Mouse (Mus musculus) hindbrain, embryonic 12.5 days (tissue): Measurements from ENCODE around the gene 4921501E09Rik. TPM values are rescaled to one million over a fixed set of nuclear protein-coding genes. Genes with fewer than 3 reads are reported as not detected.
"Not testable (repeated sequence)": the region's sequence is repeated elsewhere in the genome, so short reads cannot be mapped to it uniquely, and the experiment has no call there.

Experiments
- ATAC-seq: fragments of 200-750 bp; cut with Nextera tagmentation; 2 replicates; pipeline ENCODE4 v1.8.0; 2017; ENCODE audit warnings: moderate TSS enrichment; ENCODE audit not compliant: low FRiP score
- H3K27ac ChIP-seq: fragments of 300-500 bp; sonication (generic); 2 replicates; pipeline ENCODE4 v1.5.1; 2016; ENCODE audit warnings: mild to moderate bottlenecking
- H3K27me3 ChIP-seq: fragments of 300-500 bp; sonication (generic); 2 replicates; pipeline ENCODE4 v1.6.1; 2016; ENCODE audit warnings: mild to moderate bottlenecking
- H3K36me3 ChIP-seq: fragments of 300-500 bp; sonication (generic); 2 replicates; pipeline ENCODE4 v1.6.1; 2016; ENCODE audit warnings: mild to moderate bottlenecking
- H3K4me1 ChIP-seq: fragments of 300-500 bp; sonication (generic); 2 replicates; pipeline ENCODE4 v1.6.1; 2016
- H3K4me2 ChIP-seq: fragments of 300-500 bp; sonication (generic); replicated peaks from 2 replicates; pipeline ENCODE4 v1.6.1; 2016; ENCODE audit warnings: mild to moderate bottlenecking
- H3K4me3 ChIP-seq: fragments of 300-500 bp; sonication (generic); 2 replicates; pipeline ENCODE4 v1.5.1; 2016; ENCODE audit warnings: mild to moderate bottlenecking
- H3K9ac ChIP-seq: fragments of 300-500 bp; sonication (generic); 2 replicates; pipeline ENCODE4 v1.6.1; 2016; ENCODE audit warnings: mild to moderate bottlenecking, moderate library complexity
- H3K9me3 ChIP-seq: fragments of 300-500 bp; sonication (generic); replicated peaks from 2 replicates; pipeline ENCODE4 v1.6.1; 2016; ENCODE audit warnings: mild to moderate bottlenecking
- WGBS: fragments of 180-500 bp; shearing (Covaris S2); methylation state at CpG from one replicate; pipeline ENCODE4 v1.1.7; 2016; 5-methylcytosine and 5-hydroxymethylcytosine counted together
- polyA plus RNA-seq: library from polyadenylated mRNA; unstranded; fragments of >200 nt; fragmentation: Nextera tagmentation; extraction: Ambion mirVana; gene quantifications from 2 replicates; pipeline ENCODE4 v1.2.1, GENCODE M21; 2016

Gene 4921501E09Rik
- not detected in 2 replicates for polyA plus RNA-seq

DNA sequence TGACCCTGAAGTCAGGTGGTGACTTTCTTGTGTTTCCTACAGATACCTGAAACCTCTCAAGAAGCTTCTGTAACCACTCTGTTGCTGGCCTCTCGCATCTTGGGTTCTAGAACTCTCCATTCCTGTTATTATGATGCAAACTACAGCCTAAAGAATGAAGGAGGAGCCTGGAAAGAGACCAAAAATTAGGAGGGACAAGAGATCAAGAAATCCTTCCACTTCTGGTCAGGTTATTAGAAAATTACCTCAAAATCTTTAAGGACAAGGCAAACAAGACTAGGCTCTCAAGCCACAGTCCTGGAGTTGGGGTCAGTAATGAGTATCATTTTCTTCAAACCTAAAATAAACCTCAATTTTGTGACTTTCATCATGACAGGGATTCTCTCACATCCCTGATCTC, at the start of gene 4921501E09Rik:
Gene 4921501E09Rik (minus strand): TSS at position 101 of the 400 bp plus-strand sequence.
- no peaks in the 10 kb centered on the region for H3K9me3 ChIP-seq
- no peak within 1 kb of the TSS for H3K4me2 ChIP-seq
- no peaks in the 10 kb centered on the region for H3K4me1 ChIP-seq
- ATAC-seq = no peak
- no peaks in the 10 kb centered on the region for H3K36me3 ChIP-seq
- 61% methylated on average over 1 of the region's 1 CpGs for WGBS
- no peak within 1 kb of the TSS for H3K27ac ChIP-seq
- H3K9ac ChIP-seq = no peak within 1 kb of the TSS
- no peak within 1 kb of the TSS for H3K4me3 ChIP-seq
- no peaks in the 10 kb centered on the region for H3K27me3 ChIP-seq

DNA sequence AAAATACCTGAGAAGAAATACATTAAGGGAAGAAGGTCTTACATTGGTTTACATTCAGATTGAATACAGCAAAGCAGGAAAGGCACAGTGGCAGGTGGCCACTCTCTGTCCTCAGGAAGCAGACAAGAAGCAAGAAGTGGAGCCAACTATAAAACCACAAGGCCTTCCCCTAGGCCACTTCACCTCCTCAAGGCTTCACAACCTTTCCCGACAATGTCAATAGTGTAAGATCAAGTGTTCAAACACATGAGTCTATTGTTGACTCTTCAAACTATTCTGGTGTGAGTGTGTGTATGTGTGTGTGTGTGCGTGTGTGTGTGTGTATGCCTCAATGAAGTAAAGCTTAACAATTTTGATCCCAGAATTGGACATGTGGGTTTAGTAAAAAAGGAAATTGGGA, 29.5 kb upstream of the 4921501E09Rik start:
- no peaks in the 10 kb centered on the region for H3K27me3 ChIP-seq
- WGBS = 92% methylated on average over 2 of the region's 2 CpGs
- no peak overlapping the region for H3K4me2 ChIP-seq
- no peak for ATAC-seq
- no peaks in the 10 kb centered on the region for H3K36me3 ChIP-seq
- H3K9ac ChIP-seq = no peak overlapping the region
- peaks cover 11% of the 10 kb centered on the region for H3K4me1 ChIP-seq
- H3K9me3 ChIP-seq = no peaks in the 10 kb centered on the region
- no peak overlapping the region for H3K4me3 ChIP-seq
- no peak overlapping the region for H3K27ac ChIP-seq

DNA sequence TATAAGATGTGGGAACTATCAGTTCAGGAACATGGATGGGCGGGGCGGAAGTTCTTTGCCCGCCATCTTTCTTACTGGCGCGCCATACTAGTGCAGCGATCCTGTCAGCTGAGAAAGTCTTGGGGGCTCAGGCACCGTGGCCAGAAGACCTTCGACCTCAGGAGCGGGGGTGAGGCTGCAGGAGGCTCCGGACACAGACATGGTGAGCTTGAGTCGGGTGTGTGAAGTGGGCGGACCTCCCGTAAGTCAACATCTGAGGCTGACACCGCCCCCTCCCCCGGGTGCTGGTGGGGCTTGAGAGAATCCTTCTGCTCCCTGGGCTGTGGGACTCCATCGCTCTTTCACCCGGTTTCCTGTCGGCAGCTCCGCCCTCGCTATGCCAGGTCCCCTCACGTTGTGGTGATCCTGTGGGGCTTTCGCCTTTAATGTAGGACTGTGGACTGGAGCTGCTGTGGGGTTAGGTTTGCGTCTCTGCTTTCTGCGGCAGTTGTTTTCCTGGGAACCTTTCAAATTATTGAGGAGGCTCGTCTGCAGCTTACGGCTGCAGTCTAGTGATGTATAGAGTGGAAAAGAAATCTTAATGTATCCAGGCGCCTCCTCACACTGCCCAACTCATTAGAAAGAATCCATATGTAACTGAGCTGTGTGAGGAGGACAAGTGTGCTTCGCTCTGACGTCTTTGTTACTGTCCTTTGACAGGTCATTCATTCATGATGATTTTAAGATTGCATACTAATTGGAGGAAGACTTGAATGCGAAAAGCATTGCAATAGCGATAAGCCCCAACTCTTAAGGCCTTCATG, 24.7 kb upstream of the 4921501E09Rik start:
- Histone ChIP-seq H3K4me1 (peaks cover 18% of the 10 kb centered on the region), H3K4me2 (peak overlapping the region; percentile 63), H3K36me3 (no peaks in the 10 kb centered on the region), H3K4me3 (peak overlapping the region; percentile 62), H3K27ac (peak overlapping the region; percentile 88), H3K9ac (peak overlapping the region; percentile 76), H3K27me3 (no peaks in the 10 kb centered on the region), H3K9me3 (no peaks in the 10 kb centered on the region)
- 2% methylated on average over 31 of the region's 31 CpGs for WGBS
- peak; percentile 73 for ATAC-seq

DNA sequence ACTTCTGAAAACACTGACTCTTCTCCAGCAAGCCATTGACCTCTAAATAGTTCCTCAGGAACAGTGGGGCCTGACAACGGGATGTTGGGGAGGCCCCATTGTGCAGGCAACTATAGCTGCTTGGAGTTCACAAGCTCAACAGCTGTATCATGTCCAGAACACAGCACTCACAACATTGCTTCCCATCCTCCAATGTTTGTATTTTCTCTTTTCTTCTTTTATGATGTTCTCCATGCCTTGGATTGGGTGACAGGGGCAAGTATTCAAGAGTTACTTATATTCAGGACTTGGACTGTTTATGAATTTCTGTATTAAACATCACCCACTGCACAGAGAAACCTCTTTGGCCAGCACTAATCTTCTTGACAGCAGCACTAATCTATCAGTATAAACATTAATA, 23.8 kb upstream of the 4921501E09Rik start:
- 73% methylated on average over 1 of the region's 1 CpGs for WGBS
- Histone ChIP-seq H3K9me3 (no peaks in the 10 kb centered on the region), H3K4me2 (0 out of 2 replicates have a peak overlapping the region, but pooled peaks have one; percentile 63), H3K36me3 (no peaks in the 10 kb centered on the region), H3K27ac (no peak overlapping the region), H3K4me3 (no peak overlapping the region), H3K9ac (no peak overlapping the region), H3K27me3 (no peaks in the 10 kb centered on the region), H3K4me1 (peaks cover 18% of the 10 kb centered on the region)
- ATAC-seq = no peak

DNA sequence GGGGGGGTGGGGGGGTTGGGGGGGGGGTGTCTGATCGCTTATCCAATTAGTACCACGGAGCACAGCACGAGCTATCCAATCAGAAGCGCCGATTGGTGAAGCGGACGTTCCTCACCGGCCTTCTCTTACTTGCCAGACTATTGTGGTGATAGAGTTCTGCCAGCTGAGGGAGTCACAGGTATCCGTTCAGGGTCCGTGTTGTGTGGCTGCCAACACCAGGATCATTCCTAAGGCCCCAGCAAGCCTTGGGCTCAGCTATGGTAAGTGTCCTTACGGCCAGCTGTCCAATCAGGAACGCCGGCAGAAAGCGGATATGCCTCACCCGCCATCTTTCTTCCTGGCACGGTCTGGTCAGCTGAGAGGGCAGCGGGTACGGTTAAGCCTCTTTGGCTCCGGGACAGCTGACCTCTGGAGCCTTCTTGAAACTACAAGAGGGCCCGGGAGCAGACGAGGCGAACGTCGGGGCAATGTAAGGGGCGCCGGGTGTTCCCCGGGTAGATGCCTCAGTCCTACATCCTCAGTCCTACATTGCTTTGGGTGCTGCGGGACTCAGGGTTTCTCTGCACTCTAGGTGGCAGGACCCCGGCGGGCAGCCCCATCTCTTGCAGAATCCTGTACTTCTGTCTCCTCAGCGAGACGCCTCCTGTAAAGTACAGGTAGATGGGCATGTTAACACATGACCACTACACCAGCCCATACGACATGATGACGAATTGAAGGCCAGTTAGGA, 21.5 kb upstream of the 4921501E09Rik start, which contains the start of gene Zfp563:
Gene Zfp563 (plus strand): TSS at position 91 of the 730 bp plus-strand sequence.
- Histone ChIP-seq H3K9me3 (no peaks in the 10 kb centered on the region), H3K27ac (peak within 1 kb of the TSS; percentile 90), H3K4me1 (peaks cover 17% of the 10 kb centered on the region), H3K36me3 (no peaks in the 10 kb centered on the region), H3K27me3 (no peaks in the 10 kb centered on the region), H3K4me3 (peak within 1 kb of the TSS; percentile 56), H3K9ac (peak within 1 kb of the TSS; percentile 61), H3K4me2 (peak within 1 kb of the TSS; percentile 54)
- 5% methylated on average over 34 of the region's 34 CpGs for WGBS
- peak; percentile 92 for ATAC-seq

DNA sequence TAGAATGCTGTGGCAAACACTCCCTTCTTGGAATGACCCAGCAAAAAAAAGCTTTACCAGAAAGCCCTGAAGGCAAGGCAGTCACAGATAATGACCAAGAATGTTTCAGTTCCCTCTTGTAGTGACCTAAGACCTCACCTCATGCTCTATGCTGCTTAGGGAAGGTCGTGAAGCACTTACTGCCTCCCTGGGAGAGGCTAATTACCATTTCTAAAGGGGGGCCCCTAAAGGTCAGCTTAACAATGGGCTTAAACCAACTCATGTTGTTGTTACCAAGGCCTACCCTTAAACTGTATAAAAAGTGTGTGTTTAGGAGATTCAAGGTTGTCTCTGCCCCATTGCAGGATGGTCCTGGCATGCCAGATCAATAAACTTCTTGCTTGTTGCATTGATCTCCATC, 4.9 kb downstream of the 4921501E09Rik start:
- ATAC-seq = no peak
- 3% methylated on average over 1 of the region's 1 CpGs for WGBS
- no peaks in the 10 kb centered on the region for H3K27me3 ChIP-seq
- H3K4me3 ChIP-seq = no peak overlapping the region
- no peaks in the 10 kb centered on the region for H3K9me3 ChIP-seq
- H3K36me3 ChIP-seq = no peaks in the 10 kb centered on the region
- no peaks in the 10 kb centered on the region for H3K4me1 ChIP-seq
- no peak overlapping the region for H3K4me2 ChIP-seq
- no peak overlapping the region for H3K9ac ChIP-seq
- no peak overlapping the region for H3K27ac ChIP-seq

DNA sequence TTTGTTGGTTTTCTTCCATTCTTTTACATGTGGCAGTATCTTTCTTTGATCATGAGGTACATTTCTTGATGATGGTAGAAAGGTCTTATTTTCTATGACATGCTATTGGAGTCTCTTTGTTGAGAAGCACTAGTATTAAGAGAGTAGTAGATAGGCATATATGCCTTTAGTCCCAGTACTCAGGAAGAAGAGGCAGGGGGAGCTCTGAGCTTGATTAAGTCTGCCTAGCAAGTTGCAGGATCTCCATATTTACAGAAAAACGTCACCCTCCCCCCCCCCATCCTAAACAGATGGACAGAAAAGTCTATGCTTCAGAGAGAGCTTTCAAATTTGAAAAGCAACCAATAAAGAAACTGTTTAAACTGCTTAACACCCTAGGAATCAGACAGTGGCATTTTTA, 9.1 kb downstream of the 4921501E09Rik start:
- no peaks in the 10 kb centered on the region for H3K9me3 ChIP-seq
- H3K4me1 ChIP-seq = no peaks in the 10 kb centered on the region
- no peaks in the 10 kb centered on the region for H3K36me3 ChIP-seq
- no peak overlapping the region for H3K4me3 ChIP-seq
- H3K4me2 ChIP-seq = no peak overlapping the region
- WGBS = 3% methylated on average over 1 of the region's 1 CpGs
- H3K27me3 ChIP-seq = no peaks in the 10 kb centered on the region
- no peak for ATAC-seq
- no peak overlapping the region for H3K9ac ChIP-seq
- H3K27ac ChIP-seq = no peak overlapping the region

DNA sequence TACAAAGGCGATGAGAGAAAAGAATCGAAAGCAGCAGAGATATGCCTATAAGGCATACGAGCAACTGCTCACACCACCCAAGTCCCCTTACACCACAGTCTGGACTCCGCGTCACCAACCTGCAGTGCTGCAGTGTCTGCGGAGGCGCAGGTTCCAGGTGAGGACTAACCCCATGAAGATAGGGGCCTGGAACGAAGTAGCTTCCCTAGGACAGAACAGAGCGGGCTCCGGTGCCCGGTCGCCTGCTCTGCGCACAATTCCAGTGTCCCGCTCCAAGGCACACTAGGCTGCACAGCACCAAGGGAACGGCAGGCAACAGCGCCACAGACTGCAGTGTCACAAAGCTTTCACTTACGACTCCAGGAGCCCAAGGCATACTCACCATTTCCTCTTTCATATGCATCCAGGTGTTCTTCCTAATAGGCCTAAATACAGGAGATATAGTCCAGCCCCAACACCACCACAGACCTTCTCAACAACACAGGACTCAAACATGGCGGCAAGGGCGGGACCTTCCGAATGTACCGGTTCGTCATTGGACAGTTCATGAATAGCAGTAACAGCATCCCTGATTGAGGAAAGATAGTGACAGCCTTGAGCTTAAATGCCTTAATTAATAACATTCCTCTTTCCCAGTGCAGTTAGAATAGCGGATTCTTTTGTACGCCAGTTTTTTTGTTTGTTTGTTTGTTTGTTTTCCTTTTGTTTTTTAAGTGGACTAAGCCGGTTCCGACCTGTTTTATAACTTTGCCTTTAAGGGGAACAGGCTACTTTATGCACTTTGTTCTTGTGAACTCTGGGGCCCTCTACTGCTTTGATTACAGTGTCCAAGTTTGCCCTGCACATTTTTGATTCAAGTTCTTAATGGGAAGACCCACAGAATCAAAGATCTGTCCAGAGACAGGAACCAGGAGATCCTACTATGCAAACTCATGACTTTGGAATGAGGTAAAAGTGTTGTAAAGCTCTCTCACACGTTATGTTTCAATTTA, 34.7 kb downstream of the 4921501E09Rik start, which contains the start of gene Zfp763:
Gene Zfp763 (minus strand): TSS at position 503 of the 992 bp plus-strand sequence.
- H3K27ac ChIP-seq = peak within 1 kb of the TSS; percentile 92
- 0 out of 2 replicates have a peak, but pooled peaks cover 4% of the 10 kb centered on the region for H3K36me3 ChIP-seq
- WGBS = 4% methylated on average over 27 of the region's 27 CpGs
- H3K9me3 ChIP-seq = peaks cover 3% of the 10 kb centered on the region; the same call in 1 of the 2 replicates
- peak within 1 kb of the TSS; percentile 92 for H3K4me3 ChIP-seq
- H3K9ac ChIP-seq = peak within 1 kb of the TSS; percentile 87
- H3K4me1 ChIP-seq = no peaks in the 10 kb centered on the region; the same call in 1 of the 2 replicates
- peak within 1 kb of the TSS; percentile 57 for H3K4me2 ChIP-seq
- no peaks in the 10 kb centered on the region for H3K27me3 ChIP-seq
- ATAC-seq = peak; percentile 99

DNA sequence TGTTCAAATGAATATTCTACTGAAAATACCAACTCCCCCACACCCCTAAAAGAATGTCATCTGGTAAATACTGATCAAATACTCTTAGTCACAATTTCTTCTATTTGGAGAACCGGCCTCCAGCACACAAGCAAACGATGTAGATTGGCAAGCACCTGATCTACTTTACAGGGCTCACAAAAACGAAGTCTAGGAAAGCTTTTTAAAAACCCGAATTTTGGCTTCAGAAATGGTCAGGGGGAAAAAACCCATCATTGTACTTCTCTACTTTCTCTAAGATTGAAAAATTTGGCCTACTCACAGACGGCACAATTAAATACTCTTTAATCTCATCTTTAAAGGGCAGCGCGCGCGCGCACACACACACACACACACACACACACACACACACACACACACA, 35.5 kb downstream of the 4921501E09Rik start:
- H3K4me1 ChIP-seq = no peaks in the 10 kb centered on the region; the same call in 1 of the 2 replicates
- H3K9ac ChIP-seq = peak overlapping the region; percentile 87
- no peak for ATAC-seq
- H3K36me3 ChIP-seq = peaks cover 7% of the 10 kb centered on the region; the same call in 1 of the 2 replicates
- peak overlapping the region; percentile 57 for H3K4me2 ChIP-seq
- peaks cover 11% of the 10 kb centered on the region for H3K9me3 ChIP-seq
- 14% methylated on average over 8 of the region's 10 CpGs for WGBS
- peak overlapping the region; percentile 92 for H3K4me3 ChIP-seq
- no peaks in the 10 kb centered on the region for H3K27me3 ChIP-seq
- H3K27ac ChIP-seq = peak overlapping the region; percentile 92

DNA sequence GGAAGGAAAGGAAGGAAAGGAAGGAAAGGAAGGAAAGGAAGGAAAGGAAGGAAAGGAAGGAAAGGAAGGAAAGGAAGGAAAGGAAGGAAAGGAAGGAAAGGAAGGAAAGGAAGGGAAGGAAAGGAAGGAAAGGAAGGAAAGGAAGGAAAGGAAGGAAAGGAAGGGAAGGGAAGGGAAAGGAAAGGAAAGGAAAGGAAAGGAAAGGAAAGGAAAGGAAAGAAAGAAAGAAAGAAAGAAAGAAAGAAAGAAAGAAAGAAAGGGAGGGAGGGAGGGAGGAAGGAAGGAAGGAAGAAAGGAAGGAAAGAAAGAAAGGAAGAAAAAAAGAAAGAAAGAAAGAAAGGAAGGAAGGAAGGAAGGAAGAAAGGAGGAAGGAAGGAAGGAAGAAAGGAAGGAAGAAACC, 47.4 kb downstream of the 4921501E09Rik start:
- H3K36me3 ChIP-seq = peaks cover 84% of the 10 kb centered on the region
- H3K27ac ChIP-seq, H3K4me2 ChIP-seq, H3K9ac ChIP-seq, H3K4me3 ChIP-seq, H3K27me3 ChIP-seq, H3K4me1 ChIP-seq, ATAC-seq: not testable (repeated sequence)
- H3K9me3 ChIP-seq = peaks cover 71% of the 10 kb centered on the region
